Mouse (Mus musculus) CH12.LX (cell line): ENCODE results near the gene Snx9.

Experiments used
- EP300 ChIP-seq: IDR thresholded peaks from 2 replicates; pipeline ENCODE4 v1.6.1; 2011; ENCODE audit warnings: low read length, improper control_type of control experiment
- JUND ChIP-seq: conservative IDR thresholded peaks from 2 replicates; pipeline ENCODE4 v1.6.1; 2011; ENCODE audit warnings: low read depth, low read length, improper control_type of control experiment
- USF1 ChIP-seq: IDR thresholded peaks from 2 replicates; pipeline ENCODE4 v1.6.1; 2014; ENCODE audit warnings: low read depth, mild to moderate bottlenecking, inconsistent platforms, low read length, improper control_type of control experiment

- TF ChIP-seq JUND (no peak), USF1 (no peak), EP300 (0 out of 2 replicates have a peak, but pooled peaks have one; percentile 11)
Measured at GRCm38 (mm10) chr17:5943053-5943452, 101.9 kb downstream of the Snx9 start.
